Mouse (Mus musculus) T-helper 1 cell (primary cell): ENCODE measurements around the gene Ckap2l.

Experiments
- in situ Hi-C: fragments of 300-600 bp; cut with MboI, MseI; formaldehyde crosslinking; loops from one replicate; pipeline ENCODE4 v1.15.1; 2025; ENCODE audit warnings: high pct_unique_total_duplicates

The Ckap2l gene

DNA sequence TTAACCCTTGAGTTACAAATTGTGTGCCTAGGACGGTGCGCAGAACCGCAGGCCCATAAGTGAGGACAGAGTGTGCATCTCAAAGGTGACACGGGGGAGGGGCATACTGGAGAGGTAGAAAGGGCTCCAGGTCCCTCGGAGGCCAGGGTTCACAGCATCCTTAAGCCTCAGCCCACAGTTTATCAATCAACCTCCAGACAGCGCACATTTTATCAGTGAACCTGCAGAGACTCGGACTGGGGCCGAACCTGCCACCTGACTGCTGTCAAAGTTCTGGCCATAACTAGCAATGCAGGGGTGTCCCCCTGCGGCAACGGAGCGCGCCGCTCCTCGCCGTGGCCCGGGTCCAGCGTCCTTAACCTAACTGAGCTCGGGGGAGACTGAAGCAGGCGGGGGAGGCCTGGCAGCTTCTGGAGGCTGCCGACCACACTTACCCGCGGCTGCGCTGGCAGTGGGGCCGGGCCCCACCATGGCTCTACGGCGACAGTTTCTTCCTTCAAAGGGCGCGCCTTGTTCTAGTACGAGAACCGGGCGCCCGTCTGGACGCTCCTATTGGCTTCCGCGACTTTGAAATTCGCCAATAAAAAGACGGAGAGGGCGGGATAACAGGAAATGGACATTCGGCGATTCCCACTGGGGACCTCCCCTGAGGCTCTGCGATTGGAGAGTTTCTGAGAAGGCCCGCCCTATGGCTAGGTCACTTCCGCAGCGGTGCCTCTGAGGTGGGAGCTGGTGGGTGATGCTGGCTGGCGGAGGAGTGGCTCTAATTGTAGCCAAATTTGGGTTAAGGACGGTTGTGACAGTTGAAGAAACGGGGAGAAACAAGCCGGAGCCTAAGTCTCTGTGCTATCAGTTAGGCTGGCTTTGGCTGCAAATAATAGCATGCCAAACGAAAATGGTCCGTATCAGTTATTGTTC lies at the start of gene Ckap2l:
TSS of gene Ckap2l (minus strand) at position 542 of the 918 bp plus-strand sequence.
- in situ Hi-C loops: loop anchor here (10.0 kb wide), 1 partner anchor 1472 kb away; no protein-coding TSS in a partner anchor

DNA sequence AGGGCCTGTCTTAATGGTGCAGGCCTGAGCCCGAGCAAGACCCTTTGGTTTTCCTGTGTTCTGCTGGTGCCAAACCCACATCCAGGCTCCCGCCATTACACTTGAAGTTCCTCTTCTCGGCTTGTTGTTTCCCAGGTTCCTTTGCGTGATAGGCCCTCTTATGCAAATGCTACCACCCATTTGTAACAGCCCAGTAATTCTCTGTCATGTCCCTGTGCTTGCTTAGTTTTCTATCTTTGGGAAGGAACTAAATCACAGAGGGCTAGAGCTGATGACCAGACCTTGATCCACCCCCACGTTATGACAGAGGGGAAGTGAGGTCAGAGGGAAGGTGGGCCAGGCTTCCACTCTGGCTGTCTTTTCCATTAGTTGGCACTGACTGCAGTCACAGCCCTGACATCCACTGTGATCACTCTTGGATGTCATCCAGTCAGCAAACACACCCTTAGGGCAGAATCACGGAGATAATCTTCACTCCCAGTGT lies 41.2 kb upstream of the Ckap2l start:
- in situ Hi-C loops: no loop called here

DNA sequence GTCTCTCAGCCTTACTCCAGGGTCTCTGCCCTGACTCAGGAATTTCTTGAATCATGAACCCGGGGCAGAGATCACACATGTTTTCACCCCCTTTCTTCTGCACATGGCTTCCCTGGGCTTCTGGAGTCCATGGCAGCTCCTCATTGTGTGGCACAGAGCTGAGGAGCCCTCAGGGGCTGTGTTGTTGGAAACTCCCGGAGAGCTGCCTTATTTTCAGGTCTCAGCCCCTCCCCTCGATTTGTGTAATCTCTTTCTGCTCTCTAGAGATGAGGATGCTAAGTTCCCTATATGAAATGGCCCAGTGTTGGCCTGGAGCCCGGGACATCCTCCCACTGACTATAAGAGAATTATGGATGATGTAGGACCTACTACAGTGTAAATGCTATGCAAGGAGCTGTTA lies 36.5 kb upstream of the Ckap2l start:
- in situ Hi-C loops: no loop called here

DNA sequence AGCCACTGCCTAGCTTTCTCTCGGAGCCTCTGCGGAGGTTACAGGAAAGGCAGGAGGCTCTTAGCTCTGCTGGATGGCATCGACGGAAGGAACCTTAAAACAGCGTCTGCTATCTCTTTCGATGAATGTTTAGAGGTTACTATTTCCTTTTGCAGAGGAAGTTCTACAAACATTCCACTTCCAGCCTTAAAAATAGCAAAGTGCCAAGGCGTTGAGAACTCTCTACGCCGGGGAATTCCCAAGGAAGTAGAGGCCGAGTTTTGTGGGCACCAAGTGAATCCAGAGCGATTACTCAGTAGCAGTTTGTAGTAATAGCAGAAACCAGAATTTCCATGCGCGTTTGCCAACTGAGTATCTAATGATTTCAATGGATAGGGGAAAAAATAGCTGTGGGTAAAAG lies 33.5 kb upstream of the Ckap2l start:
- in situ Hi-C loops: no loop called here

DNA sequence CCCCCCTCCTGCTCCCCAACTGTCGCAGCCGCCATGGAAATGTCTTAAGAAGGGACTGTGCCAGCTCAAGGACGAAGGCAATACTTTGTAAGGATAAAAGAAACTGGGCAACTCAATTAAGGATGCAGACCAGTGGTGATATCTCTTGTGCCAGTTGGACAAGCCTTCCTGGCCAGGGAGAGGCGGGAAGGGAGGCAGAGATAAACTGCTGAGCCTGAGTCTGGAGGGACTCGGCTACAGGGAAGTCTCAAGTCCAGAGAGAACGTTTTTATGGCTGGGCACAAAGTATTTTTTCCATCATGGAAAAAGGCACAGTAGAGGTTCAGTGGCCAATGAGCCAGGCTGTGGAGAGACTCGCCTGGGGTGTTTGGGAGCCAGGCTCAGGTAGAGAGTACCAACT lies 33.0 kb upstream of the Ckap2l start:
- in situ Hi-C loops: no loop called here

DNA sequence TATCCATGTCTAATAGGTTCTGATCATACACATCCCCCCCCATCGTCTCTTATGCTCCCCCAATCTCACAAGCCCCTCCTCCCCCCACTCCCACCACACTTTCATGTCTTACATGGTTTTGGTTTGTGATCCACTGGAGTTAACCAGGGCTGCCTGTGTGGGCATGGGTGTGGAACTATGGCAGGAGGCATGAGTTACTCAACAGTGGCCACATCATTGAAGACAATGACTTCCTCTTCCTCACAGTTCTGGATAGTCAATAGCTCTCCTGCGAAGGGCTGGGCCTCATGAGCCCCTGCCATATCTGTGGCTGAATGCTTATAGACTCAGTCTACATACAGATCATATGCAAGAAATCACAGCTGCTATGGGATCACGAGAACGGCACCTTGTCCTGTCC lies 31.2 kb upstream of the Ckap2l start:
- in situ Hi-C loops: no loop called here

DNA sequence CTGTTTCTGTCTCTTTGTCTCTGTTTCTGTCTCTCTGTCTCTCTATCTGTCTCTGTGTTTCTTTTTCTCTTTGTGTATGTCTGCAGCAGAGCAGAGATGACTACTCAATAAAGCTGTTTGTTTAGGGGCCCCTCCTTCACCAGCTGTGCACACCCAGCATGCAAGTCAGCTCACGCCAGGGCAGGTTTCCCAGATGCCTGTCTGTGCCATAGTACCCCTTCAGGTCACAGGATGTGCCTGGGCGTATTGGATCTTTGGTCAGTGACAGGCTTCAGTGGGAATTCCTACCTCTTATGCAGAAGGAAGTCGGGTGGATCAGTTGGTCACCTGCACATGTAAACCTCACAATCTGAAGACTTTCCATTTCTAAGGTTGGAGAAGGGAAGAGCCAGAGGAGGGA lies 27.2 kb upstream of the Ckap2l start:
- in situ Hi-C loops: no loop called here

DNA sequence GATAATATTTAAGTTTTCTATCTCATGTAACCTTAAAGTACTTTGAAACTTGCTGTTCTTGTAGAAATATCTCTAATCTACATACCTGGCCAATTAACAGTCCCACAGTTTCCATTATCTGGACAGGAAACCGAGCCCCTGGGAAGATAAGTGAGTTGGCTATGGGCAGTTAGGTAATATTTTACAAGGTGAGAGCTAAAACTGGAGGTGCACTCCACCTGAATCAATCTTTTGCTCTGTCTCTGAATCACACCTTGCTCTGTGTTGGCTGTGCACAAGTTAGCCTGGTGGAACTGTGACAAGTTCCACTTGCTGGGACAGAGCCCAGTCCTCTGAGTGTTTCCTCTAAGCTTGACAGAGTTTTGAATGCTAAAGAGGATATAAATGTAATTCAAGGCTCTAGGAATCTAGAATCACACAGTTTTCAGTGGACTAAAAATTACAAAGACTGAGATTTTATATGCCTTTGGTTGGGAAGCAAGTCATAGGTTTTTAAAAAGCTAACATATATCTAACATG lies 25.2 kb upstream of the Ckap2l start:
- in situ Hi-C loops: no loop called here

DNA sequence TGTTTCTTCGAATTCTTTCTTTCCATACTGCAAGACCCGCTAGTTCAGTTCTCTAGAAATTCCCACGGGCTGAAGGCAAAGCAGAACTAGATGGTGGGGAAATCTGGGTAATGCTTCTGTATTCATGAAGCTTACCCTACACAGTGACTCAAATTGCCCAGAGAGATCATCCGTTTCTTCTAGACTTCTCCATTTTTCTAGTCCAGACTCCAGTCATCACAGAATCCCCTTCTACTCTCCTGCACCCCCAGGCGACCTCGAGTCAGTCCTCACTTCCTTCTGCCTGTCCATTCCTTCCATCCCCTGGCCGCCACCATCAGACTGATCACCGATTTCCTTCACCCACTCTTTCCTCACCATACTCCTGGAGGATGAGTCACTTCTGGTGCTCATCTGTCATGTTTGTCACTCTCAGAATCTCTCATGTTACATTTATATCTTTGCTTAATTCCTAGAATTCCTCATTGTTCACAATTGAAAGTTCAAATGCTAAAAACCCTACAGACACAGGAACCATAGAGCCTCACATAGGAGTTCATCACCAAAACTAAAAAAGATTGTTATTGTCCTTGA lies 23.1 kb upstream of the Ckap2l start:
- in situ Hi-C loops: no loop called here

DNA sequence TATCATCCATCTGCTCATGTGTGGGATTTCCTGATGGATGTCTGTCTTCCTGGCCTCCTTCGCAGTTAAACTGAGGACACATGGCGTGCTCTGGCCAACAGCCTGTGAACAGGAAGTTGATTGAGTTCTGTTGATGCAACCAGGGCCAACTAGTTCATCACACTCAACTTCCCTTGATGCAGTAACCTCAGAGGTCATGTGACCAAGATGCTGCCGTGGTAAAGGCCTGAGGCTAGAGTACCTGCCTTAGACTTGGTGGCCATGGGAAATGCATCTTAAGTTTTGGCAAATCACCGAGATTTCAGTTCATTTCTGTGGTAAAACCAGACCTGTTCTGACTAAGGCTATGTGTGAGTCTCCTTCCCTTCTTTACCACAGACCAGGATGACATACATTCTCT lies 18.8 kb upstream of the Ckap2l start:
- in situ Hi-C loops: no loop called here

DNA sequence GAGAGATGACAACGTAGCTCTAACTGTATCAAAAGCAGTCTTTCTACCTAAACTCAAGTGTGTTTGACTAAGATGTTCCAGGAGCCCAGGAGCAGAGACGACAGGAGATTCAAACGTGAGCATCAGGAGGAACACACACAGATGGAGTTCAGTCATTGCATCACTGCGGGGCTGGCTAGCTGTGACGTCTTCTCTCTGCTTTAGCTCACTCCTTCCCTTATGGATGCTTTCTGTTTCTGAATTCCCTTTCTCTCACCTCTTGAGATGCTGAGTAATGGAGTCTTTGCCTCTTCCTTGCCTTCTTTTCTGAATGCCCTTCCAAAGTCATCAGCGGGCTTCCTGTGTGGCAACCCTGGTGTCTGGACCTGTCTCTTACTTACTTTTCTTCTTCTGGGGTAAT lies 17.9 kb upstream of the Ckap2l start:
- in situ Hi-C loops: no loop called here

DNA sequence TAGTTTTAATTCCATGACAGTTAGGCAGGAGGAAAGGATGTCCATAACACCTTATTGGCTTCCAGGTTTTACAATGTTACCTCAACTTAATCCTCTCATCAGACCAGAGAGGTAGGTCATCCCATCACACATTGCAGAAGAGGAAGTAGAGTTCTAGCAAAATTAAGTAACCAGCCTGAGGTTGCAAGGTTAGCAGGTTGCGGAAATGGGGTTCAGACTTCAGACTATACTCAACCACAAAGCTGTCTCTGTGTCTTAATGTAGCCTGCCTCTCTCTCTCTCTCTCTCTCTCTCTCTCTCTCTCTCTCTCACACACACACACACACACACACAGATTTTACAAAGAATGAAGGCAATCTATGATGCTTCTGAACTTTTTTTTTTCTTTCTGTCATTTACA lies 16.9 kb upstream of the Ckap2l start:
- in situ Hi-C loops: no loop called here

DNA sequence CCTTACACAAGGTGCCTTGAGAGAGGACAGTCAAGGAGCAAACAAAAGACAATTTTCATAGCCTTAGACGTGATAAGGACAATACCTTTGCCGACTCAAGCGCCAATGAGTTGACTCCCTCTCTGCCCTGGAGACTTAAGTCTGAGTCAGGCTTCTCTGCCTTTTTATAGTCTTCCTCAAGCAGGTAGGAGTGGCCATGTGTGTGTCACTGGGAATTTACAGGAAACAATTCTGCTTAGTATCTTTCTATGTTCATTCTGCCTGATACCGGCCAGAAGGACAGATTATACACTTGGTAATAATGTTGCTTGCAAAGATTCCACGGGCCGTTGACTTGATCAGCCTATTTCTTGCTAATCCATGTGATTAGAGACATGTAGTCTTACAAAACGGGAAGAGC lies 12.8 kb upstream of the Ckap2l start, which contains the start of gene Il1a:
TSS of gene Il1a (minus strand) at position 137 of the 400 bp plus-strand sequence.
- in situ Hi-C loops: no loop called here

DNA sequence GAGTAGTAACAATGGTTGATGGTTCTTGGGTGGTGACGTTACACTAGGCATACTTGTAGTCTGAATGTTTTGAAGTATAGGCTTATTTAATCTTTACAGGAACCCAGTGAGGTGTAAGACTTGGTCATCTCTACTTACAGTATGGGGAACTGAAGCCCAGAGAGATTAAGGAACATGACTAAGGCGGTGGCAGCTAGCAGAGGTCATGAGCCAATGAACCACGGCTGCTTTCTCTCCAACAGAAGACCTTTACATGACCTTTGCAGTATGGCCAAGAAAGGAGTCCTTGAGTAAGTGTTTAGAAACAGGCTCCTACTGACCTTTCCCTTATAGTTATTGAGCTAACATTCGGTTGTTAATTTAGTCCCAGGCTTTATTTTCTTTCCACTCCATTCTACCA lies 9.0 kb upstream of the Ckap2l start:
- in situ Hi-C loops: no loop called here

DNA sequence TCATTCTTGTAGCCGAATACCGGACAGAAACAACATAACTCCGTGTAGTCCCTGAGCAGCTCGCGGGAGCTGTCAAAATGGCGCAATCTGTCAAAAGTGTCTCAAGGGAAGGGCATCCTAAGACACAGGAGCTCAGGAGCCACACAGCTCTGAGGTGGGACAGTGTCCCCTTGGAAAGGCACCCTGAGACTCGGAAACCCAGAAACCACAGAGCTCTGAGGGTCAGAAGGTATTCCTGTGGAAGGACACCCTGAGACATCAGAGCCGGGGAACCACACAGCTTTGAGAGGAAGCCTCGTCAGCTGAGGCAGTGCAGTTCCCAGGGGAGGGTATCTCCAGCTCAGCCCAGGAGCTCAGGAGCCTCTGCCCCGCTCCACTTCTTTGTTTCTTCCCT lies 574 bp upstream of the Ckap2l start:
- in situ Hi-C loops: loop anchor here (10.0 kb wide), 1 partner anchor 1473 kb away; no protein-coding TSS in a partner anchor

DNA sequence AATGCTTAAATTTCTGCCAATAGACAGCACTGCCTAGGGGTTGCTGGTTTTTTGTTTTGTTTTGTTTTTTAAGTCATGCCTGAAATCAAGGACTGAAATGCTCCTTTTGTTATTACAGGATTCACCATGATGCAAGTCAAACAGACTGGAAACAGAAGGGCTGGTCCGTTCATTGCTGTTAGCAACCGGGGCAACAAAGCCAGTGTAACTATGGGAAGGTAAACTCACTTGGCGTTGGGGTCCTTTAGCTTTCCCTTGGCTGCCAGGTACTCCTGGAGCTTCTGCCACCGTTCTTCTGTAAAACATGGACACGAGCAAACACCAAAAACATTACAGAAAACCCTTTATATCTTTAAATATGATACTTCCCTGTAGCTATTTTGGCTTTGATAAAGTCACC lies 926 bp downstream of the Ckap2l start:
- in situ Hi-C loops: loop anchor here (10.0 kb wide), 1 partner anchor 1471 kb away; no protein-coding TSS in a partner anchor

DNA sequence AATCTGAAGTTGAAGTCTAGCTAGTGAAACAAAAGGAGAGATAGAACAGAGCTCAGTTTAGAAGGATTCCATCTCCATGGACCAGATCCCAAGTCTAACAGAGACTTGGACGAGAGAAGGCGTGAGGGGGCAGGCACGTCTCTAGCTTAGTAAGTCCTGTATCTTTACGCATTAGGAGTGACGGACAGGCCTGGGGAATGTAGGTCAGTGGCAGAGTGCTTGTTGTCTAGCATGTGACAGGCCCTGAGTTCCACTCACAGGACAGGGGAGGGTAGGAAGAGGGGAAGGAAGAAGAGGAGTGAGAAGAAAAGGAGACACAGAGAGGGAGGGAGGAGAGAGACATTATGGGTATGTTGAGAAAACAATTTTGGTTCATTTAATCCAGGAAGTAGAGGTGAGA lies 1.9 kb downstream of the Ckap2l start:
- in situ Hi-C loops: loop anchor here (10.0 kb wide), 1 partner anchor 1470 kb away; no protein-coding TSS in a partner anchor

DNA sequence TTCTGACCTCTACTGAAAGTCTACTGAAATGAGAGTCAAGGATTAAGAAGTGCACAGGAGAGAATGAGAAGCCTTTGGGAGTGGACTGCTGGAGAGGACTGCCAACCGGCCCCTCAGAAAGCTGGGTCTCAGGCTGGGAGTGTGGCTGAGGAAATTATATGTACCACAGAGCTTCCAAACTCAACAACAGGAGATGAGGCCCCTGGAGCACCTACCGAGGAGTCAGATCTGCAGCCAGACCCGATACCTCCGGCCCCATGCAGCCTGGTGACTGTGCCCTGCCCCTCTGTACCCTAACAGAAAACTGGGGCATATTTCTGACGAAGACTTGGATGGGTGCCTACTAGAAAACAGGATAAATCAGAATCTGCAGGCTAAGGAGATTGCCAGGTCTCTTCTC lies 23.2 kb downstream of the Ckap2l start:
- in situ Hi-C loops: no loop called here

DNA sequence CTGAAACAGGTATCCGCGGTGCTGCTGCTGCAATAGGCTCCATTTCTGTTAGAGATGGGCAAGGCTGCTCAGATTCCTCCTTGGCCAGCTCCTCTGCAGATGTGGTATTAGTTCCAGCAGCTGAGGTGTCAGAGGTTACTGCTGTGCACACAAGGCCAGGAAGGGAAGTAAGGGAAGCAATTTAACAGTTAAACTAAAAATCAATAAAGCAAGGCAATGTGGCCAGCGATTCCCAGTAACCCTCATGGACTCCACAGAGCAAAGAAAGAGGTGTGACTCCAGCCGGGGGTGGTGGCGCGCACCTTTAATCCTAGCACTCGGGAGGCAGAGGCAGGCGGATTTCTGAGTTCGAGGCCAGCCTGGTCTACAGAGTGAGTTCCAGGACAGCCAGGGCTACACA lies 26.4 kb downstream of the Ckap2l start:
- in situ Hi-C loops: no loop called here

DNA sequence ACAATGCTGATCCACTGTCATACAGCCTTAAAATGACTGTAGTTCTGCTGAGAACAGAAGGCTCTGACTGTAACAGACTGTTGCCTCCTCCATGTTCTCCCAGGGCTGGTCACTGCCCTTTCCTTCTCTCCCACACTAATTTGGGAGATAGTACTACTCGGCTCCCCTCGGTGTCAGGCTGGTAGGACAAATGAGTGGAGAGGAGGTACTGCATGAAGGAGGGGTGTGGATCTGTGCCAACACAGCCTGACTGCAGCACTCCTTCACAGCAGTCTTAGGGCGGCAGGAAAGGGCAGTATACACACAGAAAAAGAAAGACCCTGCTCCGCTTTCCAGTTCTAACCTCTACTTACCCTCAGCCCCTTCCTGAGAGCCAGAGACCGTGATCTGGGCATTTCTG lies 27.0 kb downstream of the Ckap2l start:
- in situ Hi-C loops: no loop called here

DNA sequence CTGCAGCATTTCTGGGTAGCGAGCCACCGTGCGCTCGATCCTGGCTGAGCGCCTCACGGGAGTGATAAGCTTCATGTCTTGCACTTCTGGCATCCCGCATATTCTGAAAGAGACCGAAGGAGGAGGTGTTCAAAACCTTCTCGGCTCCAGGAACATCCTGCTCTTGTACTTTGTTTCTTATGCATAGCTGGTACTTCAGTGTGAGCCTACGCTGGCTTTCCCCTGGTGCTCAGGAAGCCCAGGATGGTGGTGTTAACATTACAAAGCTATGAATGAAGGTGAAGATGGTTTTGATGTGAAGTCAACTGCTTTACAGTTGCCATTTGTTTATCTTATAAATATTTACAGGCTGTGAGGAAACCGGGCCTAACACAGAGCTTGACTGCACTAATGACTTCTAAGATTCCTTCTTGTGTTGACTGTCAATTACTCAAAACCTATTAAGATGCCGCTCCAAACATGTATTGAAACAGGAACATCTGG lies 27.8 kb downstream of the Ckap2l start:
- in situ Hi-C loops: no loop called here

DNA sequence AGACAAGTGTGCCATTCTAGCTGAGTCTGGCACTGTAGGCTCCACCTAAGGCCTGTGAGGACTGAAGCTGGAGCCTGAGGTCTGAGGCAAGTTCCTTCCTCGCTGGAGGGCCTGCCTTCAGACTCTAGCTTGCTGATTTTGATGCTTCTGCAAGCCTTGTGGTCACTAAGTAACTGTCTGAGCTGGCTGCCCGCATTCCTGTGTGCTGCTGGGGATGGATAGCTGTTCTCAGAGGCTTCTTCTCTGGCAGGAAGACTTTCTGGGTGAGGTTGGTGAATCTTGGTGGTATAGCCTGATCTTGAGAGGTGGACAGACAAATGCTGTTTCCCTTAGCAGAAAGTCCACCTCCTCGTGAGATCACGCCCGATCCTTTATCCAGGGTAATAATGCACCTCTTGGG lies 29.3 kb downstream of the Ckap2l start:
- in situ Hi-C loops: no loop called here
